Mouse (Mus musculus): ENCODE data around the gene Rpgr.

Gene Rpgr

DNA sequence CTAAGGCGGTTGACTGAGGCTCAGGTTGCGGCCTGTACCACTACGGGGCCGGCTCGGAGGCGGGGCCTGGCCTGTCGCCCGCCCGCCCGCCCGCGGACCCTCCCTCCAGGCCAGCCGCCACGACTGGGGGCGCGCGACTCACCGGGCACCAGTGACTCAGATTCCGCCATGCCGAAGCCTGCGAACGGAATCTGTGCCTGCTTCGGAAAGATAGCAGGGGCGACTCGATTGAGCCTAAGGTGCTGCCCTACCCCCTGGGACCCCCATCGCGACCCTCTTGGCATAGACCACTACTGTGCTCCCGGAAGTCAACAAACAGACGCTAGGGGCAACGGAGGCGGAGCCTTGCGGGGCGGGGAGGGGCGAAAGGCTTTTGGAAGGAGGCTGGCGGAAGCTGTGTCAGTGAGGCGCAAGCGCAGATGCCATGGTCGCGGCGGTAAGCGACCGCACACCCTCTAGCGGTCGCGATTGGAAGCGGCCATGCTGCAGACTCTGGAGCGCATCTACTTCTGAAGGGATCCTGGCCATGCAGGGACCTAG, at the start of gene Rpgr:
Gene Rpgr, minus strand, starts transcription at position 511 of the 540 bp plus-strand sequence.
- peak; percentile 94 for DNase-seq (ENCODE audit: low read depth)

DNA sequence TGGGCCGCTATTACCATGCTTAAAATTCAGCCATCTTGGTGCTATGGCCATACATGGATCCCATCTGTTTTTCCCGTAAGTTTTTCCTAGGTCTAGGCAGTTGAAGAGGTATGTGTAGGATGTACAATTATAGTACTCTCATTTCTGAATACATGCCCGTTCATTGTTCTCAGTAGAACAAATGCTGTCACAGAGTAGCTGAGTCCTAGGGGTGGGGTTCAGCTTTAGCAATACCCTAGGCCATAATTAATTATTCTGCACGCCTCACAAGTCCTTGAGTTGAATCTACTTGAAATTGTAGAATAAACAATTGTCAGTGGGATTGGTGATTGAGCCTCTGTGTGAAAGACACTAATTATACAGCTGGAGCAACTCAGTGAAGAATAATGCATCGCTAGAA, 41.5 kb upstream of the Rpgr start:
- DNase-seq (ENCODE audit: low read depth), result no peak

- DNase-seq (ENCODE audit: low read depth), result no peak
Observed at GRCm38 (mm10) chrX:10257774-10258173, 41.1 kb upstream of the Rpgr start.

DNA sequence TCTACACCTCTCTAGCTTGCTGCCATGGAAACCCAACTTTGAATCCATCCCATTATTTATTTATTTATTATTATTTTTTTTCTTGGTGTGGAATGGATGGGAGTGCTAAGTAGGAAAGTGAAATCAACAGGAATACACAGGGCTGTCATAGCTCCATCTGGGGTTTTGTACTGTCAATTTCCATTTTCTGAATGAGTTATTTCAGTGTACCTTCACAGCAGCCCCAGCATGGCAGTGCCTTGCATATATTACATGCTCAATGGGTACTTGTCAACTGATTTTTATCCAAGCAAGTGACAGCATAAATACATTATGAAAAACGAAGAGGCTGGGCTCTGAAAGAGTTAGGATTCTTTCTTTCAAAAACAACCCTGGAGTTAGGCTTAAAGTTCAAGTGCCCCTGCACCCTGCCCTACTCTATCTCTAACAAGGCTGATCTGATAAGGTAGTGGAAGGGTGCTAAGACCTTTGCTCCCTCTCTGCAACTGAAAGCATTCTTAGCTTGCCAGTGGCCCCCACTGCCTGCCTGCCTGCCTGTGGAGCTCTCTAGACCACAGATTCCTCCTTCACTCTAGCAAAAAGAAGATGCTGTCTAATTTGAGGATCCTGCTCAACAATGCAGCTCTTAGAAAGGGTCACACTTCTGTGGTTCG, 35.3 kb upstream of the Rpgr start, which contains the start of gene Otc:
Gene Otc, plus strand, starts transcription at position 454 of the 653 bp plus-strand sequence.
- no peak for DNase-seq (ENCODE audit: low read depth)

DNA sequence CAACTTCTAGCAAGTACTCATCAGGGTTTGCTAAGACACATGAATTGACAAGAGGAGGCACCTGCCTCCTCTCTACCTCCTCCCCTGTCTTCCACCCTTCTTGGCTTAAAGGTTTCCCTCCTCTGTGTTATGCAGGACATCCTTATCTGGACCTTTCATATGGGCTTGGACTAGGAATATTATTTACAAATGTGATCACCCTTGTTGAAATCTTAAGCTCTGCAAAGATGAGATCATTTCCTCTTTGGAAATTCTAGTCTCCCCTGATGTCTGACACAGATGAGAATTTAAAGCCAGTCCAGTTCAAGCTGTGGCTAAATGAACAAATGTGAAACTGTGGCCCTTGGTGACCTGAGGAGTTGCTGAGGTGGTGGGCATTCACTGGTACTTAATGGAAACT, 34.6 kb upstream of the Rpgr start:
- no peak for DNase-seq (ENCODE audit: low read depth)

DNA sequence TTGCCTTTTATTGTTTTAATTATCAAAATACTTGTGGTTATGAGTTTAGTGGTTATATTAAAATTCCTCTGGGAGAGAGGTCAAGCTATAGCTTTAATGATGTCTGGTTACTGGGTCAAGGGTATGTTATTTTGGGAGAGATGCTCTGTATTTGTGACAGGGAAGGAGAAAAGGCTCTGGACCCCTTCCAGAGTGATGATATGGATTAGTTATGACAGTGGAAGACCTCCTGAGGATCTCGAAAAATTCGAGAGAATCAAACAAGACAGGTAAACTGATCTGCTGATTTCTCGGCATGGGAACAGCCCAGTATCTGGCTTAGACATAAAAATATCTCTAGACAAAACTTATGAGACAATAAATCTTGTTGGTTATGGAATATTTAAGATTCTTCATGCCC, 27.2 kb upstream of the Rpgr start:
- DNase-seq (ENCODE audit: low read depth), result no peak

DNA sequence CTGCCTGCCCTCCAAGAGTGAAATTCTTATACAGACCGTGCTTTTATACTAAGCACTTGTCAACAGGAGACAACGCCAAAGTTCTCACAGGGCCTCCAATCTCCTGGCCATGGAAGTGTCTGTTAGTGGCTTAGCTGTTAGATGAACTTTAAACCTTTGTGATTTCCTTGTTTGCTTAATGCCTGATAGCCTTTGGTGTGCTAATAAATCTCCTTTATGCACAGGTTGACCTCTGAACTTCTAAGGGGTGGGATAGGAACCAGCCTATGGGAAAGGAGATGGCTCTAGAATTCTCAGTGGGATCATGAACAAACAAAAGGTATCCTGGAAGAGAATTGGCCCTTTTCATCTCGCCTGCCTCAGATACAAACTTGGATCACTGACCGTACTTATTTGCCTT, 22.8 kb upstream of the Rpgr start:
- no peak for DNase-seq (ENCODE audit: low read depth)

- no peak for DNase-seq (ENCODE audit: low read depth)
Observed at GRCm38 (mm10) chrX:10234617-10235016, 17.9 kb upstream of the Rpgr start.

DNA sequence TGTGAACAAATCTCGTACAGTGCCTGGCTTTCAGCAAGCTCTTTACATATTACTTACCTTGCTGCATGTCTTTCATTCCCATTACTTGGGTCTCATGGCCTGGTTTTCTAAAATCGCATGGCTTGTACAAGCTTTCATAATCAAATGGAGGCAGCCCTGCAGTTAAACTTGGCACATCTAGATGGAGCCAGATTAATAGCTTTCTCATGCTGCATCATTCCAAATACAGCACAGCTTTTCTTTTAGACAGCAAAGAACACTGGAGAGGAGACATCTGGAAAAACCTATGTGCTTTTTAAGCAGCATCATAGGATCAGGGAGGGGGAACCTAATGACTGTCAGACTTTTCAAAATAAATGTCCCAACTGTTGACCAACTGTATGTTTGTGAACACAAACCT, 16.3 kb upstream of the Rpgr start:
- no peak for DNase-seq (ENCODE audit: low read depth)

DNA sequence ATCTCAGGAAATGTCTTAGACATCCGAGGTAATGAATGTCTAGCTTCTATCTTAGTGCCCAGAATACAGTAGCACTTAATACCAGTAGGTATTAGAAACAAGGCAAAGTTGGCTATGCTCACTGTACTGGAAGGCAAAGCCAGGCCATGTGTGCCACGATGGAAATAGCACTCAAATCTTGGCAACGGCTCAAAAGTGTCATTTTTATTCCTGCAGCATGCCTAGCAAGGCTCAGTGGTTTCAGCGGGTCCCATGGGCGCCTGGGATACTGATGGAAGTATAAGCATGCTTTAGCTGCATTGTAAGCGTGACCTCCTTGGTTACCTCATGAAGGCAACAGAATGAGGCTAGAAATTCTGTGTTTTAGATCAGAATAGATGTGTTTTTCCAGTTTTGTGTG, 2.6 kb upstream of the Rpgr start:
- no peak for DNase-seq (ENCODE audit: low read depth)

DNA sequence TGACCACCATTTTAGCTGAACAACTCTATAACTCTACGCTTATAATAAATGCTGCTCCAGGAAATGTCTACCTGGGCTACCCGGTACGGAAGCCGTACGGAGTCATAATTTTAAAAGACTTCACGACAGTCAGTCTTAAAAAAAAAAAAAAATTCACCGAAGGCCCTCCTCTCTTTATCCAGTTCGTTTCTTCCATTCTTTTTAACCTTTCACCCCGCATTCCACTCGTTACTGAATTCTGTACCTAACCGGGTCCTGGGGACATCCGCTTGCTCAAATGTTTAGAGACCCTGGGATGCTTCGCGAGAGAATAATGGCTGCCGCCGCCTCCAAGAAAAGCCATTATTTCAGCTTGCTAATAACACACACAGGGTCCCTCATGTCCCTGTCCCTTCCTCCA, 748 bp downstream of the Rpgr start:
- DNase-seq (ENCODE audit: low read depth), result peak; percentile 81

- DNase-seq (ENCODE audit: low read depth), result no peak
Observed at GRCm38 (mm10) chrX:10205937-10206336, 10.8 kb downstream of the Rpgr start.

GRCm38 (mm10) chrX:10201289-10201688, 15.4 kb downstream of the Rpgr start:
- peak; percentile 26 for DNase-seq (ENCODE audit: low read depth)

GRCm38 (mm10) chrX:10152390-10152789, 64.3 kb downstream of the Rpgr start:
- no peak for DNase-seq (ENCODE audit: low read depth)

DNA sequence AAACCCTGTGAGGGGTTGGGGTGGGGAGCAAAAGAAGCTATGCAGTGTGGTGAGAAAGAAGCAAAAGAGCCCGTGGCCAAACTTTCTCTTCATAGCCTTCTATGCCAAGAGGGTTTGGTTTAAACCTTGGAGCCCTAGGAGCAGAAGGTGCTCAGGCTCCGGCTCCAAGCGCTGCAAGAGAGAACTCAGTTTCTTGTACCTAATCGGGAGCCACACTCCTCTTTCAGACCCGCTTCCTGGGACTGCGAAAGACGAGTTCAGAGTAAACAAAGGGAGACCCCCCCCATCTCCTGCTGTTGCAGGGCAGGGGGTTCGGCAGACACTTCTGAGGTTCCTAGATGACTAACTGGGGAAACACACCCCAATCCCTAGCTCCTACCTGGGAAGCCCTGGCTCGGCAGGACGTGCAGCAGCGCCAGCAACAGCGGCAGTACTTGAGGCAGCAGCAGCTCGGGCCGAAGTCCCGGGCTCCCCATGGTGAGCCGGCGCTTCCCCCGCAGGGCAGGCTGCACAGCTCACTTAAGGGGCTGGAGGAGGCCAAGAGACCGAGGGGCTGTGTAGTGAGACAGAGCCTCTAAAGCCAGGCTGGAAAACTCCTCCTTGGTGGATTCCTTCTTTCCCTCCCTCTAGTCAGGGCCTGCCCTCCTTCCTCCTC, 99.5 kb downstream of the Rpgr start, which contains the start of gene Srpx:
Gene Srpx, minus strand, starts transcription at position 645 of the 655 bp plus-strand sequence.
- DNase-seq (ENCODE audit: low read depth), result no peak

DNA sequence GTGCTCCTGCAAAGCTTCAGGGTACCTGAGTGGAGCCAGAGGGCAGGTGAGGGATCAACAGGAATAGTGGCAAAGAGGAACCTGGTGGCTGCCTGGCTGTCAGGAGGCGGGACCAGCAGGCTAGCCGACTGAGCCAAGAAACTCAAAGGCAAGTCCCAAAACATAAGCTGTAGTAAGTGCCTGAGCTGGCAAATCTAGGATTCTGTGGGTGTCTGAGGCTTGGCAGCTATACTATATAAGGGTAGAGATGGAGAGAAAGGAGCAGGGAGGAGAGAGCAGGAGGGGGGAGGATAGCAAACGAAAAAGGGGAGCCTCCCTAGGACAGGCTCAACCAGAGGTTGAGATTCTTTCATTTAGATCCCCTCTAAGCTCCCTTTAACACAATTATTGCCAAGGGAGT, 100.9 kb downstream of the Rpgr start:
- no peak for DNase-seq (ENCODE audit: low read depth)

- no peak for DNase-seq (ENCODE audit: low read depth)
Observed at GRCm38 (mm10) chrX:10110736-10111135, 106.0 kb downstream of the Rpgr start.

DNA sequence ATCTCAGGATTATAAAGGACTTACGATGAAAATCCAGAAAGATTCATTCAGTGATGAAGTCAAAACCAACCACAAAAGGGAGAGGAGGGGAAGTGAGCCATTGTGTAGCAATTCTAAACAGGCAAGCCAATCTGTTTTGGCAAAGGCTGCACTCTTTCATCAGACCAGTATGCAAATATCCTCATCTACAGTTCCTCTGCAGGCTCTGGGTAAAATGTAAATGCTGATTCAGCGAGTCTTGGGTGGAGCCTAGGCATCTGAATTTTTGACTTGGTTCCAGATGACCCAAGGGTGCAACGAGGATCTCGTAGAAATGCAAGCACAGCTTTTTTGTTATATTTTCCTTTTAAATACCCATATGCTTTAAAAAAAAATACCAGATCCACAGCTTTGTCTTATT, 108.2 kb downstream of the Rpgr start:
- DNase-seq (ENCODE audit: low read depth), result no peak

- no peak for DNase-seq (ENCODE audit: low read depth)
Observed at GRCm38 (mm10) chrX:10105475-10105874, 111.2 kb downstream of the Rpgr start.

GRCm38 (mm10) chrX:10102739-10103138, 114.0 kb downstream of the Rpgr start:
- DNase-seq (ENCODE audit: low read depth), result no peak

GRCm38 (mm10) chrX:10095797-10096196, 120.9 kb downstream of the Rpgr start:
- no peak for DNase-seq (ENCODE audit: low read depth)

DNA sequence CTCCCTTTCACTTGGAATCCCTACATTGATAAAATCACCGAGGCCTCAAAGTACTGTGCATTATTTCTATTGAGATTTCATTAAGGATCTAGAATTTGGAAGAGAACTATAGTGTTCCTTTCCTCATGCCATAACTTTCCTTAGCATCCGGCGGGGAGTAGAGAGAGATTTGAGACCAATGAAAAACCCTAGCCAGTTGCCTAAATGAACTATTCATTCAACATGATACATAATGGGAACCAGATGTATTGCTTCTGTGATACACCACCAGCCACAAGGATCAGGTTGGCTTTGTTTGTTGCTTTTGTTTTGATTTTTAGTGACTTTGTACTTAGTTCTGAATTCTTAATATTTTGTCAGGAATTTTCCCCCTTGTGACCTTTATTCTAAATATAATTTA, 136.3 kb downstream of the Rpgr start:
- DNase-seq (ENCODE audit: low read depth), result no peak

GRCm38 (mm10) chrX:10079981-10080380, 136.7 kb downstream of the Rpgr start:
- no peak for DNase-seq (ENCODE audit: low read depth)

GRCm38 (mm10) chrX:10073966-10074365, 142.8 kb downstream of the Rpgr start:
- no peak for DNase-seq (ENCODE audit: low read depth)
